Mouse (Mus musculus) thymus, adult 2 months (tissue): ENCODE data around the gene Jdp2. TPM values are rescaled to one million over a fixed set of nuclear protein-coding genes. Genes with fewer than 3 reads are reported as not detected.

Experiments
- DNase-seq: peaks from one replicate; pipeline ENCODE4 v3.0.0; 2021
- H3K27ac ChIP-seq: fragments of 200-500 bp; 2 replicates; pipeline ENCODE4 v1.5.1; 2012; ENCODE audit warnings: low read length, control low read depth; ENCODE audit not compliant: control insufficient read depth, insufficient read depth
- H3K27me3 ChIP-seq: fragments of 200-500 bp; 2 replicates; pipeline ENCODE4 v1.6.1; 2012; ENCODE audit warnings: mild to moderate bottlenecking, low read length, moderate library complexity, mixed read lengths; ENCODE audit not compliant: control insufficient read depth, insufficient read depth
- H3K36me3 ChIP-seq: fragments of 200-500 bp; 2 replicates; pipeline ENCODE4 v1.6.1; 2012; ENCODE audit warnings: mild to moderate bottlenecking, low read length, moderate library complexity; ENCODE audit not compliant: control insufficient read depth, insufficient read depth
- H3K4me1 ChIP-seq: fragments of 200-500 bp; replicated peaks from 2 replicates; pipeline ENCODE4 v1.6.1; 2012; ENCODE audit warnings: low read length; ENCODE audit not compliant: control insufficient read depth, insufficient read depth
- H3K4me3 ChIP-seq: fragments of 200-500 bp; 2 replicates; pipeline ENCODE4 v1.5.1; 2012; ENCODE audit warnings: mild to moderate bottlenecking, low read length, control low read depth, moderate library complexity; ENCODE audit not compliant: control insufficient read depth, insufficient read depth
- CTCF ChIP-seq: fragments of 200-500 bp; IDR thresholded peaks from 2 replicates; pipeline ENCODE4 v1.5.1; 2012; ENCODE audit warnings: mild to moderate bottlenecking, control low read depth, low read length, moderate library complexity, borderline replicate concordance; ENCODE audit not compliant: control insufficient read depth, poor library complexity, insufficient read depth; ENCODE audit errors: extremely low read depth
- POLR2A ChIP-seq: fragments of 200-500 bp; IDR thresholded peaks from 2 replicates; pipeline ENCODE4 v1.6.1; 2012; ENCODE audit warnings: mild to moderate bottlenecking, low read length, control low read depth, moderate library complexity; ENCODE audit not compliant: control insufficient read depth, poor library complexity, insufficient read depth; ENCODE audit errors: extremely low read depth
- WGBS: fragments of 180-500 bp; shearing (Covaris S2); methylation state at CpG from one replicate; pipeline ENCODE4 v1.1.7; 2018; 5-methylcytosine and 5-hydroxymethylcytosine counted together
- polyA plus RNA-seq: library from polyadenylated mRNA; depleted of rRNA; stranded (reverse); fragments of >200 nt; gene quantifications from 2 replicates; pipeline ENCODE4 v1.2.3, GENCODE M21; 2012

Gene Jdp2
- polyA plus RNA-seq, 1 experiment, result 3.5 TPM

GRCm38 (mm10) chr12:85618430-85618829, 19.6 kb downstream of the Jdp2 start:
- Histone ChIP-seq H3K27me3 (no peaks in the 10 kb centered on the region), H3K4me3 (no peak overlapping the region), H3K36me3 (no peaks in the 10 kb centered on the region), H3K27ac (no peak overlapping the region), H3K4me1 (peaks cover 2% of the 10 kb centered on the region)
- TF ChIP-seq CTCF (no peak), POLR2A (no peak)
- 90% methylated on average over 5 of the region's 5 CpGs for WGBS
- no peak for DNase-seq

GRCm38 (mm10) chr12:85619283-85619897, 20.6 kb downstream of the Jdp2 start:
- TF ChIP-seq CTCF (no peak), POLR2A (no peak)
- Histone ChIP-seq H3K27me3 (no peaks in the 10 kb centered on the region), H3K4me3 (no peak overlapping the region), H3K27ac (no peak overlapping the region), H3K4me1 (peaks cover 10% of the 10 kb centered on the region), H3K36me3 (no peaks in the 10 kb centered on the region)
- DNase-seq, result no peak
- WGBS, result 90% methylated on average over 7 of the region's 7 CpGs

GRCm38 (mm10) chr12:85619898-85620443, 21.1 kb downstream of the Jdp2 start:
- Histone ChIP-seq H3K36me3 (no peaks in the 10 kb centered on the region), H3K27ac (no peak overlapping the region), H3K4me3 (no peak overlapping the region), H3K27me3 (no peaks in the 10 kb centered on the region), H3K4me1 (peaks cover 14% of the 10 kb centered on the region)
- no peak for DNase-seq
- TF ChIP-seq POLR2A (no peak), CTCF (no peak)
- 92% methylated on average over 11 of the region's 11 CpGs for WGBS

- TF ChIP-seq CTCF, result no peak
- TF ChIP-seq POLR2A, result no peak
- H3K4me3 ChIP-seq, result no peak overlapping the region
- no peak overlapping the region for H3K27ac ChIP-seq
- WGBS, result 98% methylated on average over 6 of the region's 6 CpGs
- H3K4me1 ChIP-seq, result peaks cover 20% of the 10 kb centered on the region
- H3K36me3 ChIP-seq, result no peaks in the 10 kb centered on the region
- H3K27me3 ChIP-seq, result no peaks in the 10 kb centered on the region
- DNase-seq, result no peak
Measured at GRCm38 (mm10) chr12:85621027-85621426, 22.2 kb downstream of the Jdp2 start.

GRCm38 (mm10) chr12:85621673-85622072, 22.8 kb downstream of the Jdp2 start:
- TF ChIP-seq CTCF (no peak), POLR2A (no peak)
- 95% methylated on average over 4 of the region's 4 CpGs for WGBS

GRCm38 (mm10) chr12:85623711-85624110, 24.9 kb downstream of the Jdp2 start:
- Histone ChIP-seq H3K4me3 (no peak overlapping the region), H3K36me3 (no peaks in the 10 kb centered on the region), H3K27me3 (no peaks in the 10 kb centered on the region), H3K4me1 (peaks cover 26% of the 10 kb centered on the region), H3K27ac (no peak overlapping the region)
- DNase-seq, result no peak
- WGBS, result 82% methylated on average over 3 of the region's 3 CpGs
- TF ChIP-seq POLR2A (no peak), CTCF (no peak)

More at GRCm38 (mm10) chr12:85621673-85622072, 22.8 kb downstream of the Jdp2 start:
- no peak for DNase-seq
- Histone ChIP-seq H3K27ac (no peak overlapping the region), H3K4me3 (no peak overlapping the region), H3K4me1 (peaks cover 20% of the 10 kb centered on the region), H3K27me3 (no peaks in the 10 kb centered on the region), H3K36me3 (no peaks in the 10 kb centered on the region)
